Mouse (Mus musculus): ENCODE measurements around the gene Plb1. TPM values are rescaled to one million over a fixed set of nuclear protein-coding genes. Genes with fewer than 3 reads are reported as not detected.

Plb1 gene
- total RNA-seq, 2 experiments from 2014 or later: 0.84 to 1.1 TPM

- DNase-seq (ENCODE audit: low spot score in 2 of 2): peak; percentile 22 to 78
Measured at GRCm38 (mm10) chr5:32322146-32322811, 89.8 kb downstream of the Plb1 start.

- no peak for DNase-seq (ENCODE audit: low spot score in 2 of 2)
Measured at GRCm38 (mm10) chr5:32328139-32328538, 95.6 kb downstream of the Plb1 start.

GRCm38 (mm10) chr5:32332591-32332990, 100.1 kb downstream of the Plb1 start:
- DNase-seq (ENCODE audit: low spot score in 2 of 2): no peak

- peak; percentile 76 to 83 for DNase-seq (ENCODE audit: low spot score in 2 of 2)
Measured at GRCm38 (mm10) chr5:32335172-32335571, 102.7 kb downstream of the Plb1 start.

- peak in 1 of 2 experiments; percentile 16 for DNase-seq (ENCODE audit: low spot score in 2 of 2)
Measured at GRCm38 (mm10) chr5:32336092-32336491, 103.6 kb downstream of the Plb1 start.

GRCm38 (mm10) chr5:32337336-32337735, 104.8 kb downstream of the Plb1 start:
- DNase-seq (ENCODE audit: low spot score in 2 of 2): no peak

- no peak for DNase-seq (ENCODE audit: low spot score in 2 of 2)
Measured at GRCm38 (mm10) chr5:32338339-32338738, 105.8 kb downstream of the Plb1 start.

- peak; percentile 26 to 54 for DNase-seq (ENCODE audit: low spot score in 2 of 2)
Measured at GRCm38 (mm10) chr5:32338766-32339165, 106.3 kb downstream of the Plb1 start.

GRCm38 (mm10) chr5:32340246-32340645, 107.7 kb downstream of the Plb1 start:
- DNase-seq (ENCODE audit: low spot score in 2 of 2): no peak

- DNase-seq (ENCODE audit: low spot score in 2 of 2): no peak
Measured at GRCm38 (mm10) chr5:32342711-32343285, 110.3 kb downstream of the Plb1 start.

- DNase-seq (ENCODE audit: low spot score in 2 of 2): peak; percentile 75 to 89
Measured at GRCm38 (mm10) chr5:32346025-32346912, 113.8 kb downstream of the Plb1 start.

GRCm38 (mm10) chr5:32349718-32350117, 117.2 kb downstream of the Plb1 start:
- DNase-seq (ENCODE audit: low spot score in 2 of 2): no peak

- DNase-seq (ENCODE audit: low spot score in 2 of 2): no peak
Measured at GRCm38 (mm10) chr5:32350551-32351256, 118.2 kb downstream of the Plb1 start.

GRCm38 (mm10) chr5:32351721-32352465, 119.4 kb downstream of the Plb1 start:
- no peak for DNase-seq (ENCODE audit: low spot score in 2 of 2)

- DNase-seq (ENCODE audit: low spot score in 2 of 2): no peak
Measured at GRCm38 (mm10) chr5:32352845-32353244, 120.3 kb downstream of the Plb1 start.

GRCm38 (mm10) chr5:32353280-32353679, 120.8 kb downstream of the Plb1 start:
- DNase-seq (ENCODE audit: low spot score in 2 of 2): no peak

- DNase-seq (ENCODE audit: low spot score in 2 of 2): no peak
Measured at GRCm38 (mm10) chr5:32360511-32360910, 128.0 kb downstream of the Plb1 start.

- DNase-seq (ENCODE audit: low spot score in 2 of 2): no peak
Measured at GRCm38 (mm10) chr5:32361441-32362235, 129.1 kb downstream of the Plb1 start.

GRCm38 (mm10) chr5:32369391-32369790, 136.9 kb downstream of the Plb1 start:
- DNase-seq (ENCODE audit: low spot score in 2 of 2): peak in 1 of 2 experiments; percentile 34

GRCm38 (mm10) chr5:32371239-32371638, 138.7 kb downstream of the Plb1 start:
- DNase-seq (ENCODE audit: low spot score in 2 of 2): peak; percentile 43 to 67

All from layer of hippocampus, adult 18-20 months (tissue).